Mouse (Mus musculus): ENCODE measurements around the gene Specc1.

Specc1 gene

GRCm38 (mm10) chr11:61956572-61957295 lies at the start of gene Specc1:
Gene Specc1 (plus strand): TSS chr11:61956763.
- in situ Hi-C loops (cut with MboI, MseI) = loop anchor here (10.0 kb wide), 1 partner anchor 88 kb away; no protein-coding TSS in a partner anchor

- in situ Hi-C loops (cut with MboI, MseI) = no loop called here
Observed at GRCm38 (mm10) chr11:61908315-61908714, 48.2 kb upstream of the Specc1 start.

GRCm38 (mm10) chr11:61919702-61920101 lies 36.9 kb upstream of the Specc1 start:
- in situ Hi-C loops (cut with MboI, MseI) = no loop called here

- in situ Hi-C loops (cut with MboI, MseI) = no loop called here
Observed at GRCm38 (mm10) chr11:61923309-61923708, 33.3 kb upstream of the Specc1 start.

- in situ Hi-C loops (cut with MboI, MseI) = no loop called here
Observed at GRCm38 (mm10) chr11:61929323-61930097, 27.1 kb upstream of the Specc1 start.

- in situ Hi-C loops (cut with MboI, MseI) = no loop called here
Observed at GRCm38 (mm10) chr11:61930098-61930517, 26.5 kb upstream of the Specc1 start, which contains the start of gene Akap10. Gene Akap10 (minus strand): TSS chr11:61930252.

GRCm38 (mm10) chr11:61930640-61931586 lies 25.6 kb upstream of the Specc1 start:
- in situ Hi-C loops (cut with MboI, MseI) = no loop called here

- in situ Hi-C loops (cut with MboI, MseI) = no loop called here
Observed at GRCm38 (mm10) chr11:61937761-61938160, 18.8 kb upstream of the Specc1 start.

GRCm38 (mm10) chr11:61942903-61943302 lies 13.7 kb upstream of the Specc1 start:
- in situ Hi-C loops (cut with MboI, MseI) = loop anchor here (5.0 kb wide), 1 partner anchor 334 kb away; no protein-coding TSS in a partner anchor

GRCm38 (mm10) chr11:61944417-61944816 lies 12.1 kb upstream of the Specc1 start:
- in situ Hi-C loops (cut with MboI, MseI) = loop anchor here (5.0 kb wide), 1 partner anchor 333 kb away; no protein-coding TSS in a partner anchor

- in situ Hi-C loops (cut with MboI, MseI) = no loop called here
Observed at GRCm38 (mm10) chr11:61946608-61947007, 10.0 kb upstream of the Specc1 start.

- in situ Hi-C loops (cut with MboI, MseI) = no loop called here
Observed at GRCm38 (mm10) chr11:61949315-61949714, 7.2 kb upstream of the Specc1 start.

GRCm38 (mm10) chr11:61950632-61951031 lies 5.9 kb upstream of the Specc1 start:
- in situ Hi-C loops (cut with MboI, MseI) = loop anchor here (10.0 kb wide), 1 partner anchor 94 kb away; no protein-coding TSS in a partner anchor

- in situ Hi-C loops (cut with MboI, MseI) = loop anchor here (10.0 kb wide), 1 partner anchor 90 kb away; no protein-coding TSS in a partner anchor
Observed at GRCm38 (mm10) chr11:61955136-61955535, 1.4 kb upstream of the Specc1 start.

- in situ Hi-C loops (cut with MboI, MseI) = loop anchor here (10.0 kb wide), 1 partner anchor 89 kb away; no protein-coding TSS in a partner anchor
Observed at GRCm38 (mm10) chr11:61955951-61956350, 612 bp upstream of the Specc1 start.

GRCm38 (mm10) chr11:61957296-61957813 lies 792 bp downstream of the Specc1 start:
- in situ Hi-C loops (cut with MboI, MseI) = loop anchor here (10.0 kb wide), 1 partner anchor 87 kb away; no protein-coding TSS in a partner anchor

GRCm38 (mm10) chr11:61958706-61959105 lies 2.1 kb downstream of the Specc1 start:
- in situ Hi-C loops (cut with MboI, MseI) = loop anchor here (10.0 kb wide), 1 partner anchor 86 kb away; no protein-coding TSS in a partner anchor

GRCm38 (mm10) chr11:61960096-61960495 lies 3.5 kb downstream of the Specc1 start:
- in situ Hi-C loops (cut with MboI, MseI) = loop anchor here (10.0 kb wide), 1 partner anchor 305 kb away; no protein-coding TSS in a partner anchor

GRCm38 (mm10) chr11:61962684-61963083 lies 6.1 kb downstream of the Specc1 start:
- in situ Hi-C loops (cut with MboI, MseI) = loop anchor here (10.0 kb wide), 1 partner anchor 302 kb away; no protein-coding TSS in a partner anchor

- in situ Hi-C loops (cut with MboI, MseI) = loop anchor here (10.0 kb wide), 1 partner anchor 302 kb away; no protein-coding TSS in a partner anchor
Observed at GRCm38 (mm10) chr11:61963193-61963592, 6.6 kb downstream of the Specc1 start.

All from regulatory T cell (primary cell).